Mouse (Mus musculus): Measurements from ENCODE around the gene M1ap. TPM values are rescaled to one million over a fixed set of nuclear protein-coding genes. Genes with fewer than 3 reads are reported as not detected.

M1ap gene
- polyA plus RNA-seq, 1 experiment from 2014 or later = 15.7 TPM

- no peaks in the 10 kb centered on the region; the same call in 1 of the 2 replicates for H3K4me1 ChIP-seq (replicated peaks)
- no peak overlapping the region for H3K4me2 ChIP-seq
- ATAC-seq (ENCODE audit: low read depth) (no peak), DNase-seq (no peak)
- no peak overlapping the region for H3K9ac ChIP-seq
- H3K4me3 ChIP-seq (replicated peaks) = no peak overlapping the region
- H3K36me3 ChIP-seq = no peaks in the 10 kb centered on the region
- 68% methylated on average over 4 of the region's 4 CpGs for WGBS (ENCODE audit: insufficient replicate concordance)
- H3K27ac ChIP-seq = no peak overlapping the region
- no peaks in the 10 kb centered on the region for H3K9me3 ChIP-seq (replicated peaks)
- peaks cover 23% of the 10 kb centered on the region for H3K27me3 ChIP-seq
These were observed 30.2 kb upstream of the M1ap start for GRCm38 (mm10) chr6:82916459-82916858.

GRCm38 (mm10) chr6:82917076-82917777 lies 29.5 kb upstream of the M1ap start:
- no peak overlapping the region for H3K4me2 ChIP-seq

GRCm38 (mm10) chr6:82917778-82918129 lies 28.9 kb upstream of the M1ap start:
- DNase-seq (no peak), ATAC-seq (ENCODE audit: low read depth) (peak; percentile 29; the same call in 1 of the 2 replicates)
- H3K27me3 ChIP-seq = peaks cover 20% of the 10 kb centered on the region
- H3K27ac ChIP-seq = no peak overlapping the region
- no peaks in the 10 kb centered on the region; the same call in 1 of the 2 replicates for H3K4me1 ChIP-seq (replicated peaks)
- 14% methylated on average over 8 of the region's 8 CpGs for WGBS (ENCODE audit: insufficient replicate concordance)
- H3K9ac ChIP-seq = no peak overlapping the region
- no peak overlapping the region for H3K4me2 ChIP-seq
- no peaks in the 10 kb centered on the region for H3K9me3 ChIP-seq (replicated peaks)
- H3K4me3 ChIP-seq (replicated peaks) = no peak overlapping the region
- H3K36me3 ChIP-seq = no peaks in the 10 kb centered on the region

More at GRCm38 (mm10) chr6:82917076-82917777, 29.5 kb upstream of the M1ap start:
- Histone ChIP-seq H3K36me3 (no peaks in the 10 kb centered on the region), H3K9ac (no peak overlapping the region), H3K4me3 (replicated peaks) (no peak overlapping the region), H3K27me3 (peaks cover 23% of the 10 kb centered on the region), H3K9me3 (replicated peaks) (no peaks in the 10 kb centered on the region), H3K4me1 (replicated peaks) (no peaks in the 10 kb centered on the region; the same call in 1 of the 2 replicates), H3K27ac (no peak overlapping the region)
- 62% methylated on average over 26 of the region's 26 CpGs for WGBS (ENCODE audit: insufficient replicate concordance)
- ATAC-seq (ENCODE audit: low read depth) = no peak
- DNase-seq = no peak

GRCm38 (mm10) chr6:82918371-82918770 lies 28.3 kb upstream of the M1ap start:
- Histone ChIP-seq H3K27me3 (peaks cover 19% of the 10 kb centered on the region), H3K4me3 (replicated peaks) (no peak overlapping the region), H3K27ac (no peak overlapping the region), H3K36me3 (no peaks in the 10 kb centered on the region), H3K4me1 (replicated peaks) (no peaks in the 10 kb centered on the region), H3K9ac (no peak overlapping the region), H3K4me2 (no peak overlapping the region), H3K9me3 (replicated peaks) (no peaks in the 10 kb centered on the region)
- 67% methylated on average over 14 of the region's 14 CpGs for WGBS (ENCODE audit: insufficient replicate concordance)
- no peak for DNase-seq
- ATAC-seq (ENCODE audit: low read depth) = no peak

- Histone ChIP-seq H3K9me3 (replicated peaks) (no peaks in the 10 kb centered on the region), H3K4me1 (replicated peaks) (no peaks in the 10 kb centered on the region), H3K4me3 (replicated peaks) (no peak overlapping the region), H3K36me3 (no peaks in the 10 kb centered on the region), H3K9ac (no peak overlapping the region), H3K4me2 (no peak overlapping the region), H3K27ac (no peak overlapping the region), H3K27me3 (peaks cover 15% of the 10 kb centered on the region)
- no peak for ATAC-seq (ENCODE audit: low read depth)
- 42% methylated on average over 8 of the region's 8 CpGs for WGBS (ENCODE audit: insufficient replicate concordance)
- DNase-seq = no peak
These were observed 27.2 kb upstream of the M1ap start for GRCm38 (mm10) chr6:82919520-82919919.

- Histone ChIP-seq H3K36me3 (no peaks in the 10 kb centered on the region), H3K27me3 (peaks cover 15% of the 10 kb centered on the region), H3K4me3 (replicated peaks) (no peak overlapping the region), H3K4me1 (replicated peaks) (no peaks in the 10 kb centered on the region), H3K27ac (no peak overlapping the region), H3K9ac (no peak overlapping the region), H3K4me2 (no peak overlapping the region), H3K9me3 (replicated peaks) (no peaks in the 10 kb centered on the region)
- ATAC-seq (ENCODE audit: low read depth) (no peak), DNase-seq (no peak)
- 42% methylated on average over 9 of the region's 9 CpGs for WGBS (ENCODE audit: insufficient replicate concordance)
These were observed 25.1 kb upstream of the M1ap start for GRCm38 (mm10) chr6:82921426-82922224.

GRCm38 (mm10) chr6:82925005-82925404 lies 21.7 kb upstream of the M1ap start:
- ATAC-seq (ENCODE audit: low read depth) (no peak), DNase-seq (no peak)
- Histone ChIP-seq H3K4me2 (no peak overlapping the region), H3K9me3 (replicated peaks) (no peaks in the 10 kb centered on the region), H3K27ac (no peak overlapping the region), H3K27me3 (peaks cover 7% of the 10 kb centered on the region), H3K4me1 (replicated peaks) (no peaks in the 10 kb centered on the region), H3K9ac (no peak overlapping the region), H3K36me3 (no peaks in the 10 kb centered on the region), H3K4me3 (replicated peaks) (no peak overlapping the region)
- WGBS (ENCODE audit: insufficient replicate concordance) = 52% methylated on average over 3 of the region's 3 CpGs

GRCm38 (mm10) chr6:82926106-82926505 lies 20.6 kb upstream of the M1ap start:
- no peak for ATAC-seq (ENCODE audit: low read depth)
- Histone ChIP-seq H3K9me3 (replicated peaks) (no peaks in the 10 kb centered on the region), H3K36me3 (no peaks in the 10 kb centered on the region), H3K27ac (no peak overlapping the region), H3K4me3 (replicated peaks) (no peak overlapping the region), H3K9ac (no peak overlapping the region), H3K4me2 (no peak overlapping the region), H3K27me3 (0 out of 2 replicates have a peak, but pooled peaks cover 3% of the 10 kb centered on the region), H3K4me1 (replicated peaks) (no peaks in the 10 kb centered on the region)
- WGBS (ENCODE audit: insufficient replicate concordance) = 59% methylated on average over 10 of the region's 10 CpGs
- DNase-seq = no peak

GRCm38 (mm10) chr6:82926528-82926927 lies 20.2 kb upstream of the M1ap start:
- Histone ChIP-seq H3K4me2 (no peak overlapping the region), H3K9me3 (replicated peaks) (no peaks in the 10 kb centered on the region), H3K4me3 (replicated peaks) (no peak overlapping the region), H3K9ac (no peak overlapping the region), H3K27ac (no peak overlapping the region), H3K27me3 (0 out of 2 replicates have a peak, but pooled peaks cover 8% of the 10 kb centered on the region), H3K36me3 (no peaks in the 10 kb centered on the region), H3K4me1 (replicated peaks) (no peaks in the 10 kb centered on the region)
- DNase-seq (no peak), ATAC-seq (ENCODE audit: low read depth) (no peak)
- WGBS (ENCODE audit: insufficient replicate concordance) = 70% methylated on average over 7 of the region's 7 CpGs

GRCm38 (mm10) chr6:82927617-82928016 lies 19.1 kb upstream of the M1ap start:
- Histone ChIP-seq H3K4me1 (replicated peaks) (no peaks in the 10 kb centered on the region), H3K9me3 (replicated peaks) (no peaks in the 10 kb centered on the region), H3K4me3 (replicated peaks) (no peak overlapping the region), H3K4me2 (no peak overlapping the region), H3K27me3 (0 out of 2 replicates have a peak, but pooled peaks cover 15% of the 10 kb centered on the region), H3K36me3 (no peaks in the 10 kb centered on the region), H3K9ac (no peak overlapping the region), H3K27ac (no peak overlapping the region)
- 46% methylated on average over 5 of the region's 5 CpGs for WGBS (ENCODE audit: insufficient replicate concordance)
- DNase-seq (no peak), ATAC-seq (ENCODE audit: low read depth) (no peak)

GRCm38 (mm10) chr6:82934616-82935230 lies 12.0 kb upstream of the M1ap start:
- H3K27ac ChIP-seq = no peak overlapping the region
- H3K4me3 ChIP-seq (replicated peaks) = no peak overlapping the region
- no peak overlapping the region for H3K4me2 ChIP-seq
- ATAC-seq (ENCODE audit: low read depth) (no peak), DNase-seq (no peak)
- H3K36me3 ChIP-seq = no peaks in the 10 kb centered on the region
- WGBS (ENCODE audit: insufficient replicate concordance) = 76% methylated on average over 3 of the region's 3 CpGs
- H3K27me3 ChIP-seq = peaks cover 47% of the 10 kb centered on the region
- peaks cover 6% of the 10 kb centered on the region for H3K4me1 ChIP-seq (replicated peaks)
- no peaks in the 10 kb centered on the region for H3K9me3 ChIP-seq (replicated peaks)
- H3K9ac ChIP-seq = no peak overlapping the region

Data from liver, embryonic 13.5 days (tissue).